Mouse (Mus musculus): ENCODE measurements around the gene Col24a1.

GRCm38 (mm10) chr3:145292337-145293134 lies at the start of gene Col24a1:
- no peak for TF ChIP-seq POLR2A (IDR thresholded peaks at IDR 0.05; ENCODE audit: low read depth, low read length)
- no peak for TF ChIP-seq CTCF (IDR thresholded peaks at IDR 0.05; ENCODE audit: extremely low read depth, insufficient read length, insufficient replicate concordance, low read depth, low read length)

Measured in small intestine, adult 2 months (tissue).